In genomic region chr11:118906824-118907470, GRCm38 (mm10) we compare ENCODE assay signal across 10 mouse cellular contexts. TPM values are rescaled to one million over a fixed set of nuclear protein-coding genes. Genes with fewer than 3 reads are reported as not detected.
DNase-seq lines count a peak whose midpoint lies in the region; ATAC-seq and TF ChIP-seq lines count a peak whose summit lies in the region.
"Had no signal": no experiment of that assay in that cellular context is flagged by ENCODE, and none has a peak within 500 bp of the region (broad histone marks: within the 10 kb centered on the region; RNA-seq: fewer than 3 reads in every experiment).

No protein-coding gene starts in this region.

- H3K4me1 ChIP-seq in bone marrow, adult 2 months (ENCODE audit: control insufficient read depth, insufficient read depth, low read length), result no peaks in the 10 kb centered on the region
- H3K4me1 ChIP-seq in forebrain, embryonic 16.5 days (replicated peaks; ENCODE audit: control insufficient read depth, insufficient read depth, low read length), result peaks cover 39% of the 10 kb centered on the region
- H3K4me1 ChIP-seq in limb, embryonic 13.5 days, result peaks cover 35% of the 10 kb centered on the region

- H3K4me3 ChIP-seq in bone marrow, adult 2 months (replicated peaks; ENCODE audit: control insufficient read depth, low read depth, low read length), result no peak overlapping the region
- H3K4me3 ChIP-seq in forebrain, embryonic 16.5 days (replicated peaks; ENCODE audit: low read length), result peak overlapping the region; percentile 89
- H3K4me3 ChIP-seq in limb, embryonic 13.5 days, result peak overlapping the region; percentile 58

- H3K27ac ChIP-seq in bone marrow, adult 2 months (ENCODE audit: control insufficient read depth, insufficient read depth, low read depth, low read length, poor library complexity), result no peak overlapping the region
- H3K27ac ChIP-seq in forebrain, embryonic 16.5 days (ENCODE audit: low read length), result peak overlapping the region; percentile 6; the same call in 1 of the 2 replicates
- no peak overlapping the region for H3K27ac ChIP-seq in limb, embryonic 13.5 days
- H3K27ac ChIP-seq: macrophage had no signal

- H3K27me3 ChIP-seq in forebrain, embryonic 16.5 days (replicated peaks; ENCODE audit: control insufficient read depth, insufficient read depth, low read length), result peaks cover 8% of the 10 kb centered on the region; the same call in 1 of the 2 replicates
- H3K27me3 ChIP-seq in limb, embryonic 13.5 days, result peaks cover 71% of the 10 kb centered on the region

- DNase-seq in cerebellum, adult 9-11 months, result peak; percentile 74
- DNase-seq in retina, postnatal 1 day, result no peak
- no peak for DNase-seq in thymus, postnatal 25 days
- DNase-seq in heart, adult 18-20 months, result no peak
- no peak for DNase-seq in urinary bladder, postnatal 4 days (ENCODE audit: low spot score in 2 of 2)
- DNase-seq: adrenal gland, postnatal 36 days had no signal

- no peaks in the 10 kb centered on the region for H3K9me3 ChIP-seq in forebrain, embryonic 16.5 days (ENCODE audit: control insufficient read depth, low read length)
- no peaks in the 10 kb centered on the region for H3K9me3 ChIP-seq in limb, embryonic 13.5 days

- WGBS in bone marrow, adult 2 months, result 10% methylated on average over 23 of the region's 23 CpGs
- 3% methylated on average over 23 of the region's 23 CpGs for WGBS in forebrain, embryonic 16.5 days
- 12% methylated on average over 17 of the region's 23 CpGs for WGBS in limb, embryonic 13.5 days

- no peaks in the 10 kb centered on the region for H3K36me3 ChIP-seq in forebrain, embryonic 16.5 days (ENCODE audit: control insufficient read depth, insufficient read depth)
- no peaks in the 10 kb centered on the region for H3K36me3 ChIP-seq in limb, embryonic 13.5 days

- TF ChIP-seq POLR2A in bone marrow, adult 2 months (IDR thresholded peaks at IDR 0.05; ENCODE audit: borderline replicate concordance, control insufficient read depth, low read depth, low read length), result peak; percentile 16; the same call in 1 of the 2 replicates

- H3K9ac ChIP-seq in forebrain, embryonic 16.5 days (replicated peaks; ENCODE audit: low read depth, low read length), result peak overlapping the region; percentile 96
- H3K9ac ChIP-seq in limb, embryonic 13.5 days, result no peak overlapping the region

- ATAC-seq in forebrain, embryonic 16.5 days, result no peak
- ATAC-seq in limb, embryonic 13.5 days (ENCODE audit: low FRiP score, low read depth), result no peak

- H3K4me2 ChIP-seq in forebrain, embryonic 16.5 days (ENCODE audit: low read length), result peak overlapping the region; percentile 92
- H3K4me2 ChIP-seq in limb, embryonic 13.5 days (replicated peaks), result peak overlapping the region; percentile 100

- TF ChIP-seq CTCF in bone marrow, adult 2 months (IDR thresholded peaks at IDR 0.05; ENCODE audit: control insufficient read depth, insufficient read depth, low read length), result no peak

RNA-seq across cellular contexts. Expression of gene Rbfox3, which starts 4.5 kb away (rescaled TPM):
- polyA plus RNA-seq in bone marrow, adult 2 months (2011; ENCODE audit: insufficient read depth, insufficient read length, low replicate concordance, missing spikeins), result not detected in 2 replicates
- 46.4 and 56.3 TPM in 2 replicates for polyA plus RNA-seq in forebrain, embryonic 16.5 days (2015; fragmentation: Nextera tagmentation; extraction: Ambion mirVana)
- polyA plus RNA-seq in limb, embryonic 13.5 days (2015; fragmentation: Nextera tagmentation; extraction: Ambion mirVana), result 0.93 and 1.2 TPM in 2 replicates
- total RNA-seq in heart, adult 18-20 months (2021), result under 1 TPM in 1 of 2 experiments, not detected in 1; 0.10 TPM
- polyA plus RNA-seq: macrophage had no signal

Comparison
In these comparisons a context has a peak if more than half of its experiments do, and no peak if none do; other contexts are left out.
1. RNA of gene Rbfox3, which starts 4.5 kb away (polyA plus RNA-seq): 46.4 to 56.3 TPM in forebrain, embryonic 16.5 days; 0.93 to 1.2 TPM in limb, embryonic 13.5 days and not detected in bone marrow, adult 2 months; every median in the first group is over 10 times any median in the second.